Mouse (Mus musculus) frontal cortex, adult (tissue): ENCODE data around the gene Ankrd63.
"Not testable (repeated sequence)": the region's sequence is repeated elsewhere in the genome, so short reads cannot be mapped to it uniquely, and the experiment has no call there.

Source experiments
- ATAC-seq: cut with Nextera tagmentation; 2 replicates; pipeline ENCODE4 v1.9.2; 2017; ENCODE audit warnings: mild to moderate bottlenecking, moderate library complexity, mixed read lengths; ENCODE audit not compliant: low TSS enrichment

Gene Ankrd63

GRCm38 (mm10) chr2:118662902-118663803 lies 40.6 kb downstream of the Ankrd63 start, which contains the start of gene Pak6:
TSS of gene Pak6 (plus strand) at chr2:118663303.
- peak; percentile 29 for ATAC-seq

DNA sequence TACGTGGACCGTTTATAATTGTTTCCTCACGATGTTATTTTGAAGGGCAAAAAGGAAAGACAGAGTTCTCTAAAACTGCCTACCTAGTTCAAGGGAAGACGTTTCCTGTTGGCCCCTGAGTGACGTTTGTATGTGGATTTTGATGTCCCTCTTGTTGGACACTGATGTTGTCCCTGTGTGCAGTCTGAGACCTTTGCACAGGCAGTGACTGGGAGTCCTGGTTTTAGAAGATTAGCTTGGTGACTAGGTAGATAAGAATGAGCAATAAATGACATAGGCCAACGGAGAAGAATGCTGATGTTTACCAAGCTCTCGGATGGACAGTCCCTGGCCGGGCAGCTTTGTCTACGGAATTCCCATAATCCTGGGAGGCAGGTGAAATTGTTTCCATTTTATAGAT lies 41.9 kb downstream of the Ankrd63 start:
- ATAC-seq = no peak

- ATAC-seq = peak; percentile 60
Observed at GRCm38 (mm10) chr2:118659998-118660452, 43.7 kb downstream of the Ankrd63 start.

GRCm38 (mm10) chr2:118659493-118659892 lies 44.3 kb downstream of the Ankrd63 start:
- ATAC-seq = 0 out of 2 replicates have a peak, but pooled peaks have one; percentile 1

DNA sequence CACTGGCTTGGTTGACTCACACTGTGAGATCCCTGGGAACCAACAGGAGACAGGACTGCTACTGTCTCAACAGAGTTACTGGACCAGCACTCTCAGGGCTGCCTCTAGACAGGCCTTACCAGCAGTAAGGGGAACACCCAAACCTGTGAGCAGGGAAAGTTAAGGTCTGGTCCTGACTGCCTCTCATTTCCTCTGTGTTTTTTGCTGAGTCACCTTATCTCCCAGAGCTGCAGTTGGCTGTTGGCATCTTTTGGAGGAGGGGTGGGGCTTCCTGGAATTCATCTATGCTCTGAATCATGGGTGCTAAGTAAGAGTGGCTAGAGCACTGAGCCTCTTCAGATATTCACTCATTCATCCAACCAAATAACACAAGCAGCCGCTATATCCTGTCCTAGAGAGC lies 44.7 kb downstream of the Ankrd63 start:
- peak; percentile 67 for ATAC-seq

GRCm38 (mm10) chr2:118658457-118658856 lies 45.3 kb downstream of the Ankrd63 start:
- ATAC-seq = no peak

- no peak for ATAC-seq
Observed at GRCm38 (mm10) chr2:118656688-118657281, 47.0 kb downstream of the Ankrd63 start.

GRCm38 (mm10) chr2:118650697-118651096 lies 53.1 kb downstream of the Ankrd63 start:
- ATAC-seq = not testable (repeated sequence)
